ENCODE assay signal across 13 mouse cellular contexts in genomic region chr7:73646711-73647110, GRCm38 (mm10).
DNase-seq lines count a peak whose midpoint lies in the region; ATAC-seq and TF ChIP-seq lines count a peak whose summit lies in the region.
"Had no signal": no experiment of that assay in that cellular context is flagged by ENCODE, and none has a peak within 500 bp of the region (broad histone marks: within the 10 kb centered on the region; RNA-seq: fewer than 3 reads in every experiment).

No protein-coding gene starts in this region.

- TF ChIP-seq CTCF in heart, postnatal 0 days (IDR thresholded peaks at IDR 0.05; ENCODE audit: low read depth): no peak
- TF ChIP-seq CTCF in hindbrain, postnatal 0 days (IDR thresholded peaks at IDR 0.05; ENCODE audit: low read depth): no peak

- no peaks in the 10 kb centered on the region for H3K27me3 ChIP-seq in heart, postnatal 0 days (ENCODE audit: control insufficient read depth, insufficient read depth, low read length)
- H3K27me3 ChIP-seq in hindbrain, postnatal 0 days (ENCODE audit: insufficient read depth, low read length): no peaks in the 10 kb centered on the region
- H3K27me3 ChIP-seq: heart, embryonic 13.5 days; liver, embryonic 13.5 days; Patski had no signal

- H3K9me3 ChIP-seq in heart, postnatal 0 days (replicated peaks; ENCODE audit: control insufficient read depth, low read length): no peaks in the 10 kb centered on the region
- no peaks in the 10 kb centered on the region for H3K9me3 ChIP-seq in hindbrain, postnatal 0 days (ENCODE audit: low read length)
- H3K9me3 ChIP-seq: heart, embryonic 13.5 days; liver, embryonic 13.5 days had no signal

- 52% methylated on average over 5 of the region's 5 CpGs for WGBS in heart, postnatal 0 days
- 47% methylated on average over 5 of the region's 5 CpGs for WGBS in hindbrain, postnatal 0 days

- H3K4me1 ChIP-seq in heart, postnatal 0 days (ENCODE audit: control insufficient read depth, insufficient read depth): 0 out of 2 replicates have a peak, but pooled peaks cover 3% of the 10 kb centered on the region
- 0 out of 2 replicates have a peak, but pooled peaks cover 4% of the 10 kb centered on the region for H3K4me1 ChIP-seq in hindbrain, postnatal 0 days (ENCODE audit: insufficient read depth, low read length)
- H3K4me1 ChIP-seq: liver, embryonic 13.5 days had no signal

- DNase-seq in heart, postnatal 0 days (ENCODE audit: low spot score): no peak
- DNase-seq in heart, adult 18-20 months: no peak
- peak; percentile 53 for DNase-seq in 416B (ENCODE audit: low read depth)
- DNase-seq in brain, adult 2 months (ENCODE audit: low read depth, low spot score): peak; percentile 76
- peak; percentile 56 for DNase-seq in hindbrain, postnatal 0 days (ENCODE audit: low spot score)
- no peak for DNase-seq in spleen, postnatal 36 days (ENCODE audit: low spot score in 2 of 2)
- no peak for DNase-seq in liver
- DNase-seq in cerebellum, adult 11 months: no peak
- DNase-seq: cerebellum, adult 9-11 months; kidney, postnatal 25 days; liver, embryonic 13.5 days had no signal

- no peak overlapping the region for H3K4me2 ChIP-seq in heart, postnatal 0 days (ENCODE audit: low read depth, low read length)
- H3K4me2 ChIP-seq in hindbrain, postnatal 0 days (ENCODE audit: low read depth, low read length): 0 out of 2 replicates have a peak overlapping the region, but pooled peaks have one; percentile 5
- H3K4me2 ChIP-seq: heart, embryonic 13.5 days; liver, embryonic 13.5 days had no signal

- H3K4me3 ChIP-seq in heart, postnatal 0 days (ENCODE audit: low read depth, low read length): no peak overlapping the region
- no peak overlapping the region for H3K4me3 ChIP-seq in hindbrain, postnatal 0 days (ENCODE audit: low read length)
- H3K4me3 ChIP-seq: heart, embryonic 13.5 days; liver, embryonic 13.5 days had no signal

- H3K27ac ChIP-seq in heart, postnatal 0 days (ENCODE audit: low read depth): no peak overlapping the region
- H3K27ac ChIP-seq in hindbrain, postnatal 0 days: peak overlapping the region; percentile 74
- H3K27ac ChIP-seq: heart, embryonic 13.5 days; liver, embryonic 13.5 days had no signal

- no peak for TF ChIP-seq EP300 in heart, postnatal 0 days (IDR thresholded peaks at IDR 0.05; ENCODE audit: low read depth)

- H3K36me3 ChIP-seq in heart, postnatal 0 days (replicated peaks; ENCODE audit: control insufficient read depth, insufficient read depth, low read length): no peaks in the 10 kb centered on the region
- no peaks in the 10 kb centered on the region for H3K36me3 ChIP-seq in hindbrain, postnatal 0 days (ENCODE audit: insufficient read depth, low read length)
- H3K36me3 ChIP-seq: heart, embryonic 13.5 days; liver, embryonic 13.5 days had no signal

- H3K9ac ChIP-seq in heart, postnatal 0 days (replicated peaks; ENCODE audit: low read depth, low read length): no peak overlapping the region
- no peak overlapping the region for H3K9ac ChIP-seq in hindbrain, postnatal 0 days (replicated peaks; ENCODE audit: low read length)
- H3K9ac ChIP-seq: heart, embryonic 13.5 days; liver, embryonic 13.5 days had no signal

- ATAC-seq in heart, postnatal 0 days (ENCODE audit: insufficient read depth, low read depth): 0 out of 2 replicates have a peak, but pooled peaks have one; percentile 24
- ATAC-seq in hindbrain, postnatal 0 days: peak; percentile 66
- ATAC-seq: Patski had no signal

Comparison
In these comparisons a context has a peak if more than half of its experiments do, and no peak if none do; other contexts are left out.
1. DNase-seq: peak in 416B (single experiment), brain, adult 2 months (single experiment) and hindbrain, postnatal 0 days (single experiment); none in heart, postnatal 0 days (single experiment), heart, adult 18-20 months (0 of 2), spleen, postnatal 36 days (0 of 2), liver (single experiment) and cerebellum, adult 11 months (single experiment).